Mouse (Mus musculus) T-helper 1 cell (primary cell): ENCODE measurements around the gene Mpp3.
"Not testable (repeated sequence)": the region's sequence is repeated elsewhere in the genome, so short reads cannot be mapped to it uniquely, and the experiment has no call there.

Source experiments
- in situ Hi-C: fragments of 300-600 bp; cut with MboI, MseI; formaldehyde crosslinking; loops from one replicate; pipeline ENCODE4 v1.15.1; 2025; ENCODE audit warnings: high pct_unique_total_duplicates

Gene Mpp3

DNA sequence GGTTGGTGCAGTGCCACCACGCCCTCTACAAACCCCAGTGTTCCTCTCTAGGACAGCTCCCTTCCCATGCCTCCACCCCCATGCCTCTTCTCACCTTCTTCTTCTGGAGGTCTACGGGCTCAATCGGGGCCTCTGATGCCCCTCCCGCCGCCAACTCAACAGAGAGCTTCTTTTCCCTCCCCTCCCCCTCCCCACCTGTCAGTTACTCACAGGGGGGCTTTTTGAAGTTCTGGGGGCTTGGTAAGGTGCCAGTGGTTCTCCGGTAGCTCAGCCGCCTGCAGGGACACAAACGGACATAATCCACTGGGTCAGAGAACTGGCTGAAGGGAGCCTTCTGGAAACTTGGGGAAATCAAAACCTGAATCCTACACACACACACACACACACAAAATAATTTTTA is 16.8 kb downstream of the Mpp3 start:
- in situ Hi-C loops = loop anchor here (25.0 kb wide), 1 partner anchor 1476 kb away; no protein-coding TSS in a partner anchor

DNA sequence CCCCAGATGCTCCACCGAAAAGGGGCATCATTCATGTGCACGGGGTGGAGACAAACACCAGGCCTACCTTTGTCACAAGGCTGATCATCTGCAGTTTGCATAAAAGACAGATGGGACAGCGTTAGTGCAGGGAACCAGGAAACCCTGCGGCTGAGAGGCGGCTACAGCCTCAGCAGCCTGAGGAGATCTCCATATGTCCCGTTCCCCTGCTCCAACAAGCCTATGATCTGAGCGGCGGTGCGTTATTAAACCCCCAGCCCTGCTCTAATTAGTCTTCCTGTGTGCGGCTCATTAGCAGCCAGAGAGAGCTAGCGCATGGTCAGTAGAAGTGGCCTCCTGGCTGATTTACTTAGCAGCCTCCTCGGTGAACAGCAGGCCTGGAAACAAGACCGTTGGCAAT is 18.1 kb downstream of the Mpp3 start:
- in situ Hi-C loops = loop anchor here (25.0 kb wide), 1 partner anchor 1477 kb away; no protein-coding TSS in a partner anchor

DNA sequence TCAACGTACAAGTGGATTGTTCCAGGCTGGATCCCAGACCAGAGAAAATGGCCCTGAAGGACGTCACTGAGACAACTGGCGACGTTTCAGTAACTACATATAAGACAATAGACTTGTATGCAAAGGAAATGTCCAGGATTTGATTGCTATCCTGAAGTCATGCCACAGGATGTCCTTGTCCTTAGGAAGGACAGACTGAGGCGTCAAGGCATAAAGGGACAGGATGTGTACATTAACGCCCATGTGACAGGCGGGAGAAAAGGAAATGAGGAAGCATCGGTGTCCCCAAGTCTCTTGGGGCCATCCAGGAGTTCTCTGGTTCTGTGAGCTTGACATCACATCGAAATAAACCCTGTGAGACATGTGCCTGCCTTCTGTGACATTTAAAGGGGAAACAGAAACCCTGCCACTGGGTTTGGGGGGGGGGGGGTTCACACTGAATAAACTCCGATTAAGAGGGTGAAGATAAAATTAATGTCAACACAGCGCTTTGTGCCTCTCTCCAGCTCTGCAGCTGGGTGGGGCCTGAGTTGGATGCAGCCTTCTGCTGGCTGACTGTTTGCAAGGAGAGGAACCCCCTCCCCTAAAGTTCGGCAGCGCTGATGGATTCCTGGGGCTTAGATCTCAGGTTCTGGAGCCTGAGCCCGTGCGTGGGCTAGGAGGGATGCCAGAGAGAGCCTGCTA is 19.2 kb downstream of the Mpp3 start:
- in situ Hi-C loops = loop anchor here (25.0 kb wide), 1 partner anchor 1478 kb away; no protein-coding TSS in a partner anchor

DNA sequence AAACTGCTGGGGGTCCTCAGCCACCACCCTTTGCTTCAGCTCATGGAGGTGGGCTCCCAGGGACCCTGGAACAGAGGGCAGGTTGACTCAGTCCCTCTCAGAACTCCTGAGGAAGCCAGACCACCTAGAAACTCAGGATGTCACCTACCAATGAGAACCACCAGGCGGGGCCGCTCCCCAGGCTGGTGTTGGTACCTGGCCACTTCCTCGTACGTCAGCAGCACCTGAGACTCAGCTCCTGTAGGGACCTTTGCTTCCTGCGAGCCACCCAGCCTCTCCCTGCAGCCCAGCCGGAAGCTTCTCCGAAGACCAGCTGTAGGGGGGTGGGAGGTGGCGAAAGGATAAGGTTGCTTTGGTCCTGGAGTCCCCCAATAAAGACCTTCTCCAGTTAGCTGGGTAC is 19.9 kb downstream of the Mpp3 start:
- in situ Hi-C loops = loop anchor here (25.0 kb wide), 1 partner anchor 1479 kb away; no protein-coding TSS in a partner anchor

DNA sequence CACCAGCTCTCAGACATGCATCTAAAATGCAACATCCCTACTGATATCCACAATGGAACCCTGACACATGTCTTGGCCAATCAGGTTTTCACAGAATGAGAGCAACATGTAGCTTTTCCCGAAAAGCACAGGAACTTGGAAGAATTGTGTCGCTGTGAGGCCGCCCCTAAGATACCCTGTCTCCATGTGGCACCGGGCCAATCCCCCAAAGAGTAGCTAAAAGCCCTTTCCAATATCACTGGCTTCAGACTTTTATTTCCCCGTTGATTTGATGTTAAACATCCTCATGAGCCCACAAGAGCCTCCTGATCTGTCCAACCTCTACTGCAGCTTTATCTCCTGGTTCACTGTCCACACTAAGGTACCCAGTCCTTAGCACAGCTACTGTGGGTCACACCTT is 21.6 kb downstream of the Mpp3 start:
- in situ Hi-C loops = loop anchor here (25.0 kb wide), 1 partner anchor 1481 kb away; no protein-coding TSS in a partner anchor

DNA sequence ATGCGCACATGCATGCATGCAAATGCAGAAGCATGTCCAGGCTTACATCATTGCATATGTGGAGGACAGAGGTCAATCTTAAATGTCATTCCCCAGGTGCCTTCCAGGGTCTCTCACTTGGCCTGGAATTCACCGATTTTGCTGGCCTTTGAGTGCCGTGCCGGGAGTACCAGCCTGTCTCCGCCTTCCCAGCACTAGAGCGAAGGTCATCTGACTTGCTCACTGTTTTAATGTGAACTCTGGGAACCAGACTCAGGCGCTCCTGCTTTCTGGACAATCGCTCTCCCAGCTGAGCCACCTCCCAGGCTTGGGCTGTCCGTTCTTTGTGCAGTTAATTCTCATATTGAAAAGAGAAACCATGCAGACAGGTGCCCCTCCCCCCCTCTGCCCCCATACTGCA is 22.0 kb downstream of the Mpp3 start:
- in situ Hi-C loops = loop anchor here (25.0 kb wide), 1 partner anchor 1481 kb away; no protein-coding TSS in a partner anchor

DNA sequence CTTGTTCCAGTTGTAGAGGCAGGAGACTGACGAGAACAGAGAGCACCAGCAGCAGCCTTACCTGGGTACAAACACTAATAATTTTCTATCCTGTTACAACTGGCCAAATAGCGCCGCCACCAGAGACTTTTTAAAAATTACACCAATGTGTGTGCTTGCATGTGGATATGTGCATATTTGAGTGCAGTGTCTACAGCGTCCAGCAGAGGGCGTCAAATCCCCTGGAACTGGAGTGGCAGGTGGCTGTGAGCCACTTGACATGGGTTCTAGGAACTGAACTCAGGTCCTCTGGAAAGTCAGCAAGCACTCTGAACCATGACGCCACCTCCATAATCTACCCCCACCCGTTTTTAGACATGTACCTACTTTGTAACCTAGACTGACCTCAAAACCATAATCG is 24.0 kb downstream of the Mpp3 start:
- in situ Hi-C loops = loop anchor here (25.0 kb wide), 1 partner anchor 1483 kb away; no protein-coding TSS in a partner anchor

DNA sequence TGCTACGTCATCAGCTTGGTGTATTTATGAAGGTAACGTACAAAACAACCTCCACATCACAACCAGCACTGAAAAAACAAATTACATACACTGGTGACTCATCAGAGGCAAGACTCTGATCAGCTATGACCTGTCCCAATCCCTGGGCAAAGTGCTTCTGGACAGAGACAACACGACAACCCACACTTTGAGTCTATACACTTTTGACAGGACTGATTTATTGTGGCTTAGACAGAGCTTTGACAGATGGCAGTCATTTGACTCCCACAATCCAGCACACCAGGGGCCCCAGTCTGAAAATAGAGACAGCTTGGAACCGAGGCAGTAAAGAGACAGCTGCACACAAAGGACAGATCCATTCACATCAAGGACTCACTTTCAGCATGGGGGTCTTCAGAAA is 28.8 kb downstream of the Mpp3 start:
- in situ Hi-C loops = no loop called here

DNA sequence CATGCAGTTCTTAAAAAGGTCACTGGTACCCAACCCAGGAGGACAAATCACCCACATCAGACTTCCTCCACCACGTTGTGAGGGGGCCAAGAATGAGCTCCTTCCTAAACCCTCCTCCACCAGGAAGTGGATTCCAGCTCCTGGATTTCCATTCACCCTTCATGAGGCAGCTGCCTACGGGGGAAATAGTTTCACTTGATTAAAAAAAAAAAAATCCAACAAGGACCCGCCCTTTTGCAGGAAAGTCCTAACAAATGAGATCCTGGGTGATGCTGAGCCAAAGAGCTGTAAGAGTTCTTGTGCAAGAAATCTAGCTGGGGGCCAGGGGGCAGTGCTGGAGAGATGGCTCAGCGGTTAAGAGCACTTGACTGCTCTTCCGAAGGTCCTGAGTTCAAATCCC is 30.0 kb downstream of the Mpp3 start:
- in situ Hi-C loops = no loop called here

DNA sequence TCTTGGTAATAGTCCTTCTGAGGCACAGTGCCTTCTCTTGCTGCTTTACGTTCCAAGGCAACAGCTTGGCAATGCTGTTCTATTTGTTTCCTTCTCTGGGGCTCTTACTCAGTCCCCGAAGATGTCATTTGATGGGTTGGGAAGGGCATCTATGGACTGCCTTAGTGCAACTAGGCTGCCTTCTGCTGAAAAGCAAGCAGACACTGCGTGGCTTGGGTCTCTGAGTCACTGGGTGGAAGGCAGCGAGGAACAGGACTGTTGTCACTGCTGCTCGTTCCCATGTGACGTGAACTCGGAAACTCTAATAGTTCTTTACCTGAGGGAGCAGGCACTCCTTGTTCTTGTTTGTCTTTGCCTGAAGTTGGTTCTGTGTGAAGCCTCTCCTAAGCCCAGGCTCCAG is 32.3 kb downstream of the Mpp3 start:
- in situ Hi-C loops = no loop called here

DNA sequence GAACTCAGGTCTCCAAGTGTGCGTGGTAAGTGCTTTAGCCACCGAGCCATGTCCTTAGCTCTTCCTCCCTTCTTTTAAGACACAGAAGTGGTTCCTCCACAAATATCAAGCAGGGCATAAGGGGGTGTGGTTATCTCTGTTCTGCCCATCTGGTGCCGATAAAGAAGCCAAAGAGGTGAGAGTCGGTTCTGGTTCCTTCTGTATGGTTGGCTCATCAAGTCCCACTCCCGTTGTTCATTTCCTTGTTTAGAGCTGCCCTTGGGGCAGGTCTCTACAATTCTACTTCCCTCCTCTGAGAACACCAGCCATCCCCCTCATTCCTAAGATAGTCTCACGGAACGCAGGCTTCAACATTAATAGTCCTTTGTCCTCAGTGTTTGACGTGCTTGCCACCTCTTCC is 34.2 kb downstream of the Mpp3 start:
- in situ Hi-C loops = no loop called here

DNA sequence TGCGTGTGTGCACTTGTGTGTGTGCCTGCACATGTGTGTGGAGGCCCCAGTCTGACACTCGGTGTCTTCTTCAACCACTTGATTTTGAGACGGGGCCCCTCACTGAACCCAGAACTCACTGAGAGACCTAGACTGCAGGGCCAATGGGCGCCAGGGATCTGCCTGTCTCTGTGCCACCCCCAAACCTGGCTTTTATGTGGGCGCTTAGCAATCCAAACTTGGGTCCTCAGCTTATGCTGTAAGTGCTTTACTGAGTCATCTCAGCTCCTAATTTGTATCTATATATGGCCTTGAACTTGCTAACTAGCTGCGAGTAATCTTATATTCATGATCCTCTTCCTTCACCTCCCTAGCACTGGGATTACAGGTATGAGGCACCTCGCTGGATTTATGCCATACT is 35.9 kb downstream of the Mpp3 start:
- in situ Hi-C loops = no loop called here

DNA sequence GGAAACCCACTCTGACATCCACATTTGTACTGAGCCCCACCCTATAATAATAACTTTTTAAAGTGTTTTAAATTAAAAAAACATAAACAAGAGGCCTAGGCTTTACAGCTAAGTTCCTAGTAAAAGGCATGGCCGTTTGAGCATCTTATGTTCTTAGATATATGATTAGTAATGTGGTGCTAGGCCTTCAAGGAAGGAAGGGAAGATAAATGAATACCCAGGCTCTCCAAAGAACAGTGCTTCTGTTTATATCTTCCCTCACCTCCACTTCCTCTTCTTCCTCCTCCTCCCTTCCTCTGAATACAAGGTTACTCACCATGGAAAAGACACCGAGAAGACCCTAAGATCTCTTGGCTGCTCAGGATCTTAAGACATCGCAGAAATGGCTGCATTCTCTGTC is 36.4 kb downstream of the Mpp3 start:
- in situ Hi-C loops = no loop called here

DNA sequence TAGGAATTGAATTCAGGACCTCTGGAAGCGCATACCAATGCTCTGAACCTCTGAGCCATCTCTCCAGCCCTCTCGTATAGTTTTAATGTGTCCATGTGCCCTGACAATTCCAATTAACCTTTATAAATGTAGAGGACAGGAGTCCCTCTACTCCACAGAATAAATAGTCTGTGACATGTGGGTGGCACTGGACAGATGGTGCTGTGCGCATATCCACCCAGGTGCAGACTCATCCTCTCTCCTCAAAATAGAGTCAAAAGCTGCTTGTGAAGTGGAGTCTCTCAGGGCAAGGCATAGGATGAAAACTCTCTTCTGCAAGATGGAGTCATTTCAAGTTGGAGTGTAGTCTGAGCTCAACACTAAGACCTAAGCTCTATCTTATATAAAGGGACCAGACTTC is 38.0 kb downstream of the Mpp3 start:
- in situ Hi-C loops = no loop called here

DNA sequence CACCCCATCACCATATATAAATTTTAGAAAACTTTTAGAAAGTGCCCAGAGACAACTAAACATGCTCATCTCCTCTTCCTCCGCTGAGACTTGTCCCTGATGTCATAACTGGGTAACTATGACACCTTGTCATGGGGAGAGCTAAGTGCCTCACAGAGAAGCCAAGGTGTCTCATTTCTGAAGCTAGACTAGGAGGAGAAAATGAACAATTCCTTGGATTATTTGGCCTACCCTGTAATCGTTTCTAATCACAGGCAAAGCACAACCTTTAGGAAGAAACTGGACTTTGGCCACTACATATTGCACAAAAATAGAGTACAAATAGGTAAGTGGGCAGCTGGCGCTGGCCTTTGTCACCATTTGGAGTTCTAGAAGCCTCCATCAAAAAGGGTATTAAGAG is 41.3 kb downstream of the Mpp3 start, which contains the start of gene Dusp3:
Dusp3 (minus strand) TSS at position 101 of the 400 bp plus-strand sequence.
- in situ Hi-C loops = no loop called here

DNA sequence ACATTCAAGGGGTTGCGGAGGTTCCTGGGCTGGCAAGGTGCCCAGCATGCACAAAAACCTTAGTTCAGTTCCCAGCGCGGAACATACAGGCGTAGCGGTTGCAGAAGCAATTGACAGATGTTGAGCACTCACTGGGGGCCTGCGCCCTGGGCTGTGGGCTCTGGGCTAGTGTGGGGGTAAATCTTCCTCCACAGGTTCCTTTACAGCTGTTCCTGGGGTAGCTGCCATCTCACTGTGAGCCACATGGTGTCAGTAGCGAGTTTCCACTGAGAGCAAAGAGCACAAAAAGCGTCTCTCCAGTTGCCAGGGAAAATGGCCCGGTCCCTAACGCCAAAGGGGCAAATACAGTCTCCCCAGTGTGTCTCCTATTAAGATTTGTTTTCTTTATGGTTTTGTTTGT is 42.3 kb downstream of the Mpp3 start:
- in situ Hi-C loops = no loop called here

DNA sequence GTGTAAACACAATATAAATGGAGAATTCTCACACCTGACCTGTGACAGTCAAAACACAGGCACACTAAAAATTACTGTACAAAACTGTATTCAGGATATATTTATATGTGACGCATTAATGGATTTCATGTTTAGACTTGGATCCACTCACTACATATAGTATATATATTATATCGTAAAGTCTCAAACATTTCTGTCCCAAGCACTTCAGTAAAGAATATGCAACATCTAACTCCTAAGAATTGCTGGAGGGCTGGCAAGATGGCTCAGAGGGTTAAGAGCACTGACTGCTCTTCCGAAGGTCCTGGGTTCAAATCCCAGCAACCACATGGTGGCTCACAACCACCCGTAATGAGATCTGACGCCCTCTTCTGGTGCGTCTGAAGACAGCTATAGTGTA is 42.8 kb downstream of the Mpp3 start:
- in situ Hi-C loops = not testable (repeated sequence)

DNA sequence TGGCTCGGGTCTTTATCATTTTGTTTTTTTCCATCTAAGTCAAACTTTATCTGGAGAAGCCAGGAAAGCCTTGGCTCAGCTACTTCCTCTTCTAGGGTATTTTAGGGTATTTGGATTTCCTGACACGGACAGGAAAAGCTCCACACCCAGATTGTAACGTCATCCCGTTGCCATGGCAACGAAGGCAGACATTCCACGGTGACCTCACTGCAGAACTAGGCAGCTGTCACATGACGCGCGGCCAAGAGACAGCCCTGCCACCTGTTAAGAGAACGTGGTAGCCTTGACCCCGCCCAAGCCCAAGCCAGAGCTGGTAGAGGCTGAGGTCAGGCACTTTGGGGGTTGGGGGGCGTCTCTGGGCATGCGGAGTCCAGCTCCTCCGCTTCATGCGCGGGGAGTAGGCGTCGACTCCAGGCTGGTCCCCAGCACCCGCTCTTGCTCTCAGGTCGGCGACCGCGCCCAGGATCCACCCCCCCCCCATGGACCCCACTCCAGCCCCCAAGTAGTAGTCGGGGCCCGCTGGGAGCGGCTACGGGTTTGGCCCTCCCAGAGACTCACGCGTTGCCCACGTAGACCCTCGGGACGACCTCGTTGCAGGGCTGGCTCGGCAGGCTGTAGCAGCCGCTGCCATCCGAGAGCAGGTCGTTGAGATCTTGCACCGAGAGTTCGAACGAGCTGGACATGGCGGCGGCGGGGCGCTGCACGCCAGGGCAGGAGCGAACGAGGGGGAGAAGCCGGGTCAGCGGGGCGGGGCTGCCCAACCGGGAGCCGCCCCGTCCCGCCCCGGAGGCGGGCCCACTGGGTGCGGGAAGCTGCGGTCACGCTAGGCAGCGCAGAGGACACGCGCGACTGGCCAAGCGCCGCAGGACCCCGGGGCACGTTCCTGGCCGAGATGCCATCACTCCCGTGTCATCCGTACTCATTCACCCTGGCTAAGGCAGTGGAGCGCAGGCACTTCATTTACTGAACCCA is 43.9 kb downstream of the Mpp3 start, which contains the start of gene Cfap97d1:
Cfap97d1 (plus strand) TSS at position 226 of the 972 bp plus-strand sequence.
- in situ Hi-C loops = no loop called here

DNA sequence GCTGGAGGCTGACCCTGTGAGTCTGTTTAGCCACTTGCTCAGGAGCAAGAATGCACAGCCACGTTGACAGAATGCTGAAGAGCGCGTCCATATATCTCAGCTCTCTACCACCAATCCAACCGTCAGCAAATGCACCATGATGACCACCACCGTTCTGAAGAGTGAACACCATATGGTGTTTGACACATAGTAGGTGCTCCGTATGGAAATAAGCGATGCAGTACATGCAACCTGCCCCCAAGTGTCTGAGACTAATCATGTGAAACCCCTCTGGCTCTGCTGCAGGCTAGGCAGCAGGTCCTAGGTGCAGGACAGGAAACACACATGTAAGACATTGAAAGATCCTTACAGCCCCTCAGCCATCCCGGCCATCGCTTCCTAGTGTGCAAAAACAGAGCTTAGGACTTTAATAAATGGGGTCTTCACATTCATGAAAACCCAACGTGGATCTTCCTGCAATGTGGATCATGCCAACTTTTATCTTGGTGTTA is 44.8 kb downstream of the Mpp3 start:
- in situ Hi-C loops = no loop called here

DNA sequence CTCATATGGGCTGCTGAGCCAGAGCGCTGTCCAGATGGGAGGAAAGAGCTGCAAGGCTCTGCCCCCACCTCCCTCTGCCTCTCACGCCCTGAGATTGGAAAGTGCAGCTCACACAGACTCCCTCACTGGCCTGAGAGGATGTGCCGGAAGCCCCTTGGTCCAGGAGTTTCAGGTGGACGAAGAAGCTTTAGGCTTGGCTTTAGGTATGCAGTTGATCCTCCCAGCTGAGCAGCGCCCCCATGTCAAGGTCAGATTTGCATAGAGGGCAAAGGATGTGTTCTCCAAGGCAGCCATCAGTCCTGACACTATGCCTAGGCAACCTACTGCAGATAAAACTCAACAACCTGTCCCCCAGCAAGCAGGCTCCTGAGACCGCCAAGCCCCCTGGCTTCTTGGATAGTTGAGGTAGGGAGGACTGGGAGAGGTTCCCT is 45.3 kb downstream of the Mpp3 start:
- in situ Hi-C loops = no loop called here

DNA sequence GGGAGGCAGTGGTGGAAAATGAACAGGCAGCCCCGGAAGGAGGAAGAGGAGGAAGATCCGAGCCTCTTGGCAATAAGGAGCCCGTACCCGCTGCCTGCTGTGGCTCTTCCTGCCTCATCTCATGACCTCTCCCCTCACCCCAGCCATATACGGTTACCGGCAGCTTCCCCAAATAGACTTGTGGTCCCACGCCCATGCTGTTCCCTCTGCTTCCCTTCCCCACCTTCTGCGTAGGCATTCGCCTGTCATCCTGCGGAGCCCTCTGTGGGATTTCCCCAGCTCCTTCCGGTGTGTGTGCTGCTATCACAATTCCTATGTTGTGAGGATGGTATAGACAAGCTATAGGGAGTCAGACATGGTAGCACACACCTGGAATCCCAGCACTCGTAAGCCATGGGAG is 46.4 kb downstream of the Mpp3 start:
- in situ Hi-C loops = no loop called here

DNA sequence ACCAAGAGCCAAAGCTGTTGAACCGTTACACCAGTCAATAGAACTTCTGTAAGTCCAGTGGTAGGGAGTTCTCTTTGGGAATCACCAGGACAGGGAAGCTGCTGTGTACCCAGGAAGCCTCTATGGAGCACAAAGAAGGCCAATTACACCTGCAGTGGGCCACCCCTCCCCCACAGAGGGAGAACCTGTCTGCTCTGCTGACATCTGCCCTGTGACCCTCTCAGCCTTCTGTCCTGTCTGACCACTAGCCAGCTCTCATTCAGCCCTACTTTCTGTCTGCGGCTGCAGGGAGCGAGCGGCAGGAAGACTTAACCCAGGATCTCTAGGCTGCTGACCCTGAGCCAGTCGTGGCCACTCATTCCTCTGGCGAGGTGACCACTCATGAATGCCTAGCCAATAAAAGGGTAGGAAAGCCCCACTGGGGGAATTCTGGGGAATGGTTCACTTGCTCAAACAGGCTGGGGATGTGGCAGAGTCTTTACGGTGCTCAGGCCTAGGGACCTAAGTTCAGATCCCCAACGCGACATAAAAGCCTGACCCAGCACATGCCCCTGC is 47.6 kb downstream of the Mpp3 start:
- in situ Hi-C loops = no loop called here
